In genomic region chr4:46506801-46507610, GRCm38 (mm10) we compare ENCODE assay signal across 8 mouse cellular contexts. TPM values are rescaled to one million over a fixed set of nuclear protein-coding genes. Genes with fewer than 3 reads are reported as not detected.
DNase-seq lines count a peak whose midpoint lies in the region; ATAC-seq and TF ChIP-seq lines count a peak whose summit lies in the region.

No protein-coding gene starts in this region.

- H3K4me2 ChIP-seq in forebrain, embryonic 12.5 days, result peak overlapping the region; percentile 88
- H3K4me2 ChIP-seq in heart, postnatal 0 days (ENCODE audit: low read depth, low read length), result peak overlapping the region; percentile 96
- peak overlapping the region; percentile 100 for H3K4me2 ChIP-seq in liver, embryonic 15.5 days
- H3K4me2 ChIP-seq in neural tube, embryonic 12.5 days (replicated peaks), result peak overlapping the region; percentile 87
- peak overlapping the region; percentile 95 for H3K4me2 ChIP-seq in stomach, postnatal 0 days (replicated peaks; ENCODE audit: low read depth)

- DNase-seq in ES-CJ7 (ENCODE audit: low read depth, low spot score), result peak; percentile 87
- DNase-seq in heart, postnatal 0 days (ENCODE audit: low spot score), result peak; percentile 96
- DNase-seq in kidney, postnatal 36 days, result peak; percentile 97 to 99
- DNase-seq in stomach, postnatal 0 days (ENCODE audit: low spot score), result peak; percentile 98

- TF ChIP-seq CTCF in heart, postnatal 0 days (IDR thresholded peaks at IDR 0.05; ENCODE audit: low read depth), result no peak
- no peak for TF ChIP-seq CTCF in stomach, postnatal 0 days (IDR thresholded peaks at IDR 0.05; ENCODE audit: low read depth)

- no peaks in the 10 kb centered on the region for H3K9me3 ChIP-seq in forebrain, embryonic 12.5 days
- no peaks in the 10 kb centered on the region for H3K9me3 ChIP-seq in heart, postnatal 0 days (replicated peaks; ENCODE audit: control insufficient read depth, low read length)
- H3K9me3 ChIP-seq in liver, embryonic 15.5 days (replicated peaks), result no peaks in the 10 kb centered on the region
- H3K9me3 ChIP-seq in neural tube, embryonic 12.5 days, result no peaks in the 10 kb centered on the region
- no peaks in the 10 kb centered on the region for H3K9me3 ChIP-seq in stomach, postnatal 0 days (ENCODE audit: control insufficient read depth, low read length)

- ATAC-seq in cerebellum, adult (ENCODE audit: insufficient number of reproducible peaks, low FRiP score, low TSS enrichment), result peak; percentile 83
- ATAC-seq in forebrain, embryonic 12.5 days (ENCODE audit: low FRiP score), result peak; percentile 97
- ATAC-seq in heart, postnatal 0 days (ENCODE audit: insufficient read depth, low read depth), result peak; percentile 98
- peak; percentile 91 for ATAC-seq in liver, embryonic 15.5 days (ENCODE audit: insufficient read depth)
- ATAC-seq in neural tube, embryonic 12.5 days (ENCODE audit: low FRiP score, low read depth), result peak; percentile 97
- ATAC-seq in stomach, postnatal 0 days (ENCODE audit: low FRiP score, low TSS enrichment), result peak; percentile 96

- whole genome bisulfite sequencing in forebrain, embryonic 12.5 days, result under 1% methylated on average over 87 of the region's 94 CpGs
- 1% methylated on average over 88 of the region's 94 CpGs for WGBS in heart, postnatal 0 days
- under 1% methylated on average over 94 of the region's 94 CpGs for WGBS in liver, embryonic 15.5 days (ENCODE audit: insufficient replicate concordance)
- WGBS in neural tube, embryonic 12.5 days, result under 1% methylated on average over 91 of the region's 94 CpGs
- under 1% methylated on average over 82 of the region's 94 CpGs for WGBS in stomach, postnatal 0 days

- peaks cover 20% of the 10 kb centered on the region for H3K36me3 ChIP-seq in forebrain, embryonic 12.5 days (replicated peaks)
- peaks cover 24% of the 10 kb centered on the region for H3K36me3 ChIP-seq in heart, postnatal 0 days (replicated peaks; ENCODE audit: control insufficient read depth, insufficient read depth, low read length)
- H3K36me3 ChIP-seq in liver, embryonic 15.5 days (replicated peaks), result peaks cover 24% of the 10 kb centered on the region
- peaks cover 13% of the 10 kb centered on the region for H3K36me3 ChIP-seq in neural tube, embryonic 12.5 days
- H3K36me3 ChIP-seq in stomach, postnatal 0 days (ENCODE audit: control insufficient read depth, insufficient read depth, low read length), result no peaks in the 10 kb centered on the region

- no peak overlapping the region for H3K27ac ChIP-seq in forebrain, embryonic 12.5 days
- peak overlapping the region; percentile 34; the same call in 1 of the 2 replicates for H3K27ac ChIP-seq in heart, postnatal 0 days (ENCODE audit: low read depth)
- peak overlapping the region; percentile 67 for H3K27ac ChIP-seq in liver, embryonic 15.5 days (replicated peaks)
- 0 out of 2 replicates have a peak overlapping the region, but pooled peaks have one; percentile 10 for H3K27ac ChIP-seq in neural tube, embryonic 12.5 days
- H3K27ac ChIP-seq in stomach, postnatal 0 days (replicated peaks), result peak overlapping the region; percentile 35; the same call in 1 of the 2 replicates

- H3K9ac ChIP-seq in forebrain, embryonic 12.5 days, result peak overlapping the region; percentile 52
- peak overlapping the region; percentile 56 for H3K9ac ChIP-seq in heart, postnatal 0 days (replicated peaks; ENCODE audit: low read depth, low read length)
- H3K9ac ChIP-seq in liver, embryonic 15.5 days, result peak overlapping the region; percentile 66
- peak overlapping the region; percentile 64 for H3K9ac ChIP-seq in neural tube, embryonic 12.5 days
- H3K9ac ChIP-seq in stomach, postnatal 0 days (ENCODE audit: low read length), result peak overlapping the region; percentile 61

- peaks cover 7% of the 10 kb centered on the region for H3K4me1 ChIP-seq in forebrain, embryonic 12.5 days
- H3K4me1 ChIP-seq in heart, postnatal 0 days (ENCODE audit: control insufficient read depth, insufficient read depth), result 0 out of 2 replicates have a peak, but pooled peaks cover 7% of the 10 kb centered on the region
- peaks cover 34% of the 10 kb centered on the region for H3K4me1 ChIP-seq in liver, embryonic 15.5 days (replicated peaks)
- peaks cover 10% of the 10 kb centered on the region for H3K4me1 ChIP-seq in neural tube, embryonic 12.5 days
- peaks cover 3% of the 10 kb centered on the region; the same call in 1 of the 2 replicates for H3K4me1 ChIP-seq in stomach, postnatal 0 days (replicated peaks; ENCODE audit: control insufficient read depth, insufficient read depth)

- TF ChIP-seq EP300 in heart, postnatal 0 days (IDR thresholded peaks at IDR 0.05; ENCODE audit: low read depth), result no peak
- no peak for TF ChIP-seq EP300 in stomach, postnatal 0 days (optimal IDR thresholded peaks at IDR 0.05)

- H3K27me3 ChIP-seq in forebrain, embryonic 12.5 days, result peaks cover 25% of the 10 kb centered on the region
- no peaks in the 10 kb centered on the region for H3K27me3 ChIP-seq in heart, postnatal 0 days (ENCODE audit: control insufficient read depth, insufficient read depth, low read length)
- H3K27me3 ChIP-seq in liver, embryonic 15.5 days, result peaks cover 12% of the 10 kb centered on the region; the same call in 1 of the 2 replicates
- H3K27me3 ChIP-seq in neural tube, embryonic 12.5 days (replicated peaks), result peaks cover 27% of the 10 kb centered on the region
- no peaks in the 10 kb centered on the region for H3K27me3 ChIP-seq in stomach, postnatal 0 days (ENCODE audit: control insufficient read depth, insufficient read depth, low read length)

- peak overlapping the region; percentile 60 for H3K4me3 ChIP-seq in forebrain, embryonic 12.5 days (replicated peaks)
- peak overlapping the region; percentile 60 for H3K4me3 ChIP-seq in heart, postnatal 0 days (ENCODE audit: low read depth, low read length)
- H3K4me3 ChIP-seq in liver, embryonic 15.5 days (replicated peaks), result peak overlapping the region; percentile 69
- H3K4me3 ChIP-seq in neural tube, embryonic 12.5 days, result peak overlapping the region; percentile 59
- peak overlapping the region; percentile 60 for H3K4me3 ChIP-seq in stomach, postnatal 0 days (ENCODE audit: low read depth, low read length)

RNA-seq across cellular contexts. Expression of gene Nans, which starts 18.0 kb away (rescaled TPM):
- polyA plus RNA-seq in forebrain, embryonic 12.5 days (2016; fragmentation: Nextera tagmentation; extraction: Ambion mirVana), result 63.5 and 75.8 TPM in 2 replicates
- total RNA-seq in heart, postnatal 0 days (2014; rRNA removed; ENCODE audit: low replicate concordance), result 54.2 and 54.6 TPM in 2 replicates
- 36.2 and 38.2 TPM in 2 replicates for polyA plus RNA-seq in heart, postnatal 0 days (2015; fragmentation: Nextera tagmentation; extraction: Ambion mirVana)
- 45.1 and 51.9 TPM in 2 replicates for polyA plus RNA-seq in liver, embryonic 15.5 days (2015; fragmentation: Nextera tagmentation; extraction: Ambion mirVana)
- 65.4 and 70.7 TPM in 2 replicates for polyA plus RNA-seq in neural tube, embryonic 12.5 days (2016; fragmentation: Nextera tagmentation; extraction: Ambion mirVana)
- 65.1 and 67.7 TPM in 2 replicates for polyA plus RNA-seq in stomach, postnatal 0 days (2015; fragmentation: Nextera tagmentation; extraction: Ambion mirVana)

RNA-seq across cellular contexts. Expression of gene Trim14, which starts 28.9 kb away (rescaled TPM):
- 0.95 and 1.7 TPM in 2 replicates for polyA plus RNA-seq in forebrain, embryonic 12.5 days (2016; fragmentation: Nextera tagmentation; extraction: Ambion mirVana)
- 3.4 and 10.9 TPM in 2 replicates for total RNA-seq in heart, postnatal 0 days (2014; rRNA removed; ENCODE audit: low replicate concordance)
- 0.46 and 0.85 TPM in 2 replicates for polyA plus RNA-seq in heart, postnatal 0 days (2015; fragmentation: Nextera tagmentation; extraction: Ambion mirVana)
- 7.4 and 9.3 TPM in 2 replicates for polyA plus RNA-seq in liver, embryonic 15.5 days (2015; fragmentation: Nextera tagmentation; extraction: Ambion mirVana)
- polyA plus RNA-seq in neural tube, embryonic 12.5 days (2016; fragmentation: Nextera tagmentation; extraction: Ambion mirVana), result 0.66 and 0.72 TPM in 2 replicates
- 4.0 and 4.5 TPM in 2 replicates for polyA plus RNA-seq in stomach, postnatal 0 days (2015; fragmentation: Nextera tagmentation; extraction: Ambion mirVana)

RNA-seq across cellular contexts. Expression of gene Anp32b, which starts 56.3 kb away (rescaled TPM):
- 301 and 311 TPM in 2 replicates for polyA plus RNA-seq in forebrain, embryonic 12.5 days (2016; fragmentation: Nextera tagmentation; extraction: Ambion mirVana)
- total RNA-seq in heart, postnatal 0 days (2014; rRNA removed; ENCODE audit: low replicate concordance), result 3.6 and 9.2 TPM in 2 replicates
- polyA plus RNA-seq in heart, postnatal 0 days (2015; fragmentation: Nextera tagmentation; extraction: Ambion mirVana), result 75.8 and 76.0 TPM in 2 replicates
- polyA plus RNA-seq in liver, embryonic 15.5 days (2015; fragmentation: Nextera tagmentation; extraction: Ambion mirVana), result 387 TPM in 2 replicates
- 194 and 196 TPM in 2 replicates for polyA plus RNA-seq in neural tube, embryonic 12.5 days (2016; fragmentation: Nextera tagmentation; extraction: Ambion mirVana)
- 88.7 and 97.1 TPM in 2 replicates for polyA plus RNA-seq in stomach, postnatal 0 days (2015; fragmentation: Nextera tagmentation; extraction: Ambion mirVana)
